Mouse (Mus musculus) left cerebral cortex, adult 18-20 months (tissue): ENCODE data around the gene Olfr993. TPM values are rescaled to one million over a fixed set of nuclear protein-coding genes. Genes with fewer than 3 reads are reported as not detected.

Experiments used
- DNase-seq, 2 experiments: peaks; one replicate each; pipeline ENCODE4 v3.0.0; 2021 to 2022; ENCODE audit warnings: low spot score in 2 of 2, mixed read lengths in 1 of 2
- long read RNA-seq, 2 experiments: library from polyadenylated mRNA; stranded (forward); transcript quantifications; one replicate each; pipeline ENCODE4 v2.0.0; 2021
- total RNA-seq, 2 experiments: library from RNA; stranded (reverse); gene quantifications; 2 replicates each; pipeline ENCODE4 v1.2.3; 2021

Olfr993 gene
- total RNA-seq = not detected
- long read RNA-seq, experiment 1 = 0 reads
- long read RNA-seq, experiment 2 = 0 reads

GRCm38 (mm10) chr2:85414777-85415176 is at the start of gene Olfr993:
Gene Olfr993 (minus strand): TSS chr2:85414877.
- no peak for DNase-seq

DNA sequence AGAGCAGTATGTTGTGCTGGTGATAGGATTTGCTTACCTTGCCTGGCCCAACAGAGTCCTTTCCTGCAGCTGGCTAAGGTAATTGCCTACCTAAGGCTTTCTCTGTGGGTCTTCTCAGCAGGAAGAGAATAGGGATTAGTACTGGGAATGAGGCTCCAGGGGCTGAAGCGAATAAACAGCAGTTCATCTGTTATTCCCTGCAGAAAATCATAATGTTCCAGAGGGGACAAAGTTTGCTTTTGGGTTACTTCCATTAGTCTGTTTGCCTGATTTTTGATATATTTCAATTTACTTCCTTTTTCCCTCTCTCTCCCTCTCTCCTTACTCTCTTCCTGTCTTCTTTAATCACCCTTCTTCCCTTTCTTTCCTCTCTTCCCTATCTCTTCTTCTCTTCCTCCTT is 28.9 kb upstream of the Olfr993 start, which contains the start of gene Olfr995:
Gene Olfr995, minus strand, starts transcription at position 101 of the 400 bp plus-strand sequence.
- DNase-seq = no peak

- no peak for DNase-seq
Observed at GRCm38 (mm10) chr2:85442546-85442945, 27.9 kb upstream of the Olfr993 start.

DNA sequence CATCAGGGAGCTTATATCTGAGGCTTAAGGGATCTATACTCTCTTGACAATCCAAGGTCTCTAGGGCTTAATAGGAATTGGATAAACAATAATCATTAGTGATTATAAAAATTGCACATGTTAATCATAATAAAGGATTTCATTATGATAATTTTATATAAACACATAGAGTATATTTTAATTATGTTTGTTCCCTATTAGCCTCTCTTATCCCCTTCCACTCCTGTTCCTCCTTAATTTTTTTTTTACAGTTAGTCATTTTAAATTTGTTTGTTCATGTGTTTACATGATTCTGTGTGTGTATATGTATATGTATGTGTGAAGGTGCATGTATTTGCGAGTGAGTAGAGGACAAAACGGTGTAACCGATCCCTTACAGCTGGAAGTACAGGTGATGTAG is 21.7 kb upstream of the Olfr993 start, which contains the start of gene Olfr994:
Gene Olfr994, minus strand, starts transcription at position 101 of the 400 bp plus-strand sequence.
- DNase-seq = no peak

- no peak for DNase-seq
Observed at GRCm38 (mm10) chr2:85425893-85426292, 11.2 kb upstream of the Olfr993 start.

DNA sequence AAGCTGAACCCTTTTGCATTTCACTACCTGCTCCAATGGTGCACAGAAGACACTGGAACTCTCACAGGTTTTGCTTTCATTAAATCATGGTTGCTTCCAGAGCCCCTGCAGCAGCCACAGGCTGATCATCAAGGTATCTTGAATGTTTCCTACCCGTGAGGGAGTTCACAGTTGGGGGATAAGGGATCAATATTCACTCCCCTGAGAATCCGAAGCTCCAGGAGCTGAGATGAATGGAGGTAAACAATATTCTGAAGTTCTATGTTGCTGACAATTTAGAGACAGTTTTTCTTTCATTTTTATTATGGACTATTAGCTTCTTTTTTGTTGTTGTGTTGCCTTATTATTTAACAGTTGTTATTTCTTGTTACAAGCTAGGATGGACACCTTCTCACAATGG is 5.3 kb downstream of the Olfr993 start, which contains the start of gene Olfr992:
Gene Olfr992, minus strand, starts transcription at position 101 of the 400 bp plus-strand sequence.
- no peak for DNase-seq

Other genes starting within 250 kb of the Olfr993 start
- gene Lrrc55, start 217.7 kb downstream of the Olfr993 start, total RNA-seq = 10 to 100 TPM; 27.2 to 36.9 TPM
- not detected for gene Olfr987, start 75.6 kb downstream of the Olfr993 start, total RNA-seq
- not detected for gene Olfr988, start 51.6 kb downstream of the Olfr993 start, total RNA-seq
- not detected for gene Olfr992, start 5.4 kb downstream of the Olfr993 start, total RNA-seq
- not detected for gene Olfr994, start 21.6 kb upstream of the Olfr993 start, total RNA-seq
- gene Olfr995, start 28.8 kb upstream of the Olfr993 start, total RNA-seq = not detected
- gene 4833423E24Rik, start 104.1 kb upstream of the Olfr993 start, total RNA-seq = not detected
- not detected for gene Olfr996, start 164.3 kb upstream of the Olfr993 start, total RNA-seq
- not detected for gene Olfr998, start 174.1 kb upstream of the Olfr993 start, total RNA-seq
- gene Olfr1000, start 197.0 kb upstream of the Olfr993 start, total RNA-seq = not detected
- gene Olfr1002, start 235.8 kb upstream of the Olfr993 start, total RNA-seq = not detected
- not detected for gene Olfr154, start 249.6 kb upstream of the Olfr993 start, total RNA-seq